Mouse (Mus musculus) urinary bladder, postnatal 36 days (tissue): ENCODE data around the gene Mfsd2b.
"Not testable (repeated sequence)": the region's sequence is repeated elsewhere in the genome, so short reads cannot be mapped to it uniquely, and the experiment has no call there.

Experiments used
- DNase-seq, 2 experiments: peaks; one replicate each; pipeline ENCODE4 v3.0.0; 2022; ENCODE audit warnings: low spot score in 2 of 2, mixed read lengths in 1 of 2

The Mfsd2b gene

DNA sequence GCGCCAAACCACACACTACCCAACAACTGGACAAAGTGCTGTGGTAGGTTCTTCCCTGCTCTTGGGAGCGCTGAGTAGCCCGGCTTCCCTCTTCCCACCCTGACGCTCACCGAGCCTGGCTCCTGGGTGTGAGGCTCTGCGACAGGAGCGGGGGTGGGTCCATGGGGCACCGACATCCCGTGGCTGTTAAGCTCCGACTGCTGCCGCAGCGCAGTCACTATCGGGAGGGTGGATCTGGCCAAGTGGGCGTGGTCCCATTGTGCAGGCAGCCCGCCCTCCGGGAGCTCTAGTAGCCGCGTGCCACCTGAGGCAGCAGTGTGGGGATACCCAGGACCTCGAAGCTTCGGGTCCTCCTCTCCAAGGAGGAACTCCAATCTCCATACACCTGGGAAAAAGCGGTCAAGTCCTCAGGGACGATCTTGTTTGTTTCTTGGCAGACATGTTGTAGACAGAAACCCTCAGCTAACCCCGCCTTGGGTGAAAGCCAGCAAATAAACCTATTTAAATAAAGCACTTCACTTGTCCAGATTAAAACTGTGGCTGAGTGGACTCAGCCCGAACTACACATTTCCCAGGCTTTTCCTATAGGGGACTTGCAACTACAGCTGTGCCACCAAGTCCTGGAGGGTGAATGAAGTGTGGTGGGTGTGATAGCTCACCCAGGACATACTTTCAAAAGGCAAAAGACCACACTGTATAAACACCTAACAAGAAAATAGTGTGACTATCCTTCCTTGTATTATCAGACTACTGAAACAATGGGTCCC is at the start of gene Mfsd2b:
TSS of gene Mfsd2b (minus strand) at position 199 of the 767 bp plus-strand sequence.
- peak; percentile 68 to 77 for DNase-seq

GRCm38 (mm10) chr12:4917805-4918591 is 43.8 kb upstream of the Mfsd2b start:
- DNase-seq = peak; percentile 51 to 57

DNA sequence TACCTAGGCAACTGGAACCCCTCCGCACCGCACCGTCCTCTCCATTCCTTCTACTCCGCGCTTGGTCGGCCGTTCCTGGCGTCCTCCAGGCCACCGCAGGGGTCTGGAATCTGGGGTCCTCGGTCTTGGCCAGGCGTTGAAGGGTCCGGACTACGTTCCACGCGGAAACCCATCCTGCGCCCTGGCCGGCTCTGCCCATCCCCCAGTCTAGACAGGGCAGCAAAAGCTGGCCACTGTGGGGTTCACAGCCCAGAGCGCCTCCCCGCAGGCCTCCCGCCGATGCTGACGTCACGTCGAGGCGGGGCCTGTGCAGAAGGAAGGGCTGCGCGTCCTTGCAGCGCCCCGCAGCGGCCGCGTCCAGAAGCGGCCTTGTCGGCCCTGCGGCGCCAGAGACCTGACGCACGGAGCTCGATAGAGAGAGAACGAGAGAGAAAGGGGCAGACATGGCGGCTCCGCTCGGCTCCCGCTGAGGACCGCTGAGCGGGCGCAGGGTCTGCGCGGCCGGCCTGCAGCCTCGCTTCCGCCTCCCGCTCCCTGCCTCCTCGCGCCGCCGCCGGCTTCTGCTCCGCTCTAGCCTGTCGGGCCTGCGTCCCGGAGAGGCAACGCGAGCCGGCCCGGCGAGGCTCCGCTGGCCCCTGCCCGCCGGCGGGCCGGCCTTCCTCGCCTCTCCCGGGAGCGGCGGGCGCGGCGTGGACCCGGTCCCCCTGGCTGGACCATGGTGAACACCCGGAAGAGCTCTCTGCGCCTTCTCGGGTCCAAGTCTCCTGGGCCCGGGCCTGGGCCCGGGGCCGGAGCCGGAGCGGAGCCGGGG is 43.0 kb upstream of the Mfsd2b start, which contains the start of gene Atad2b:
TSS of gene Atad2b (plus strand) at position 360 of the 811 bp plus-strand sequence.
- DNase-seq = peak; percentile 94 to 96

- no peak for DNase-seq
These were observed 40.8 kb upstream of the Mfsd2b start for GRCm38 (mm10) chr12:4914944-4915343.

GRCm38 (mm10) chr12:4914441-4914840 is 40.3 kb upstream of the Mfsd2b start:
- DNase-seq = no peak

- DNase-seq = no peak
These were observed 37.6 kb upstream of the Mfsd2b start for GRCm38 (mm10) chr12:4911716-4912115.

DNA sequence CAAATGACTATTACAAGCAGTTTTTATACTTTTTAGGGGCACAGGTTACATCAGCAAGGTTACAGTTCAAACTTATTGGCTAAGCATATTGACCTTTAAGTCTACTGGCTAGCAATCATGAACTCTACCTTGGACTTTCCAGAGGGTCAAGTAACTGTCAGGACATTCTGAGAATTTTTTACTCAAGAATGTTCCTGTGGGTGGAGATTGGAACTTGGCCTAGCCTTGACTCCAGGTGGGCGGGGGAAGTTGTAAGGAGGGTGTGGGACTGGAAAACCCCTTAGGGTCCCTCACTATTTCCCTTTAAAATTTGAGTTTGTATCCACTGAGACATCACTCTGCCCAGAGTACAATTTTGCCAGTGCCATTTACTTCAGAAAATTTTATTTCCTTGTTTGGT is 36.3 kb upstream of the Mfsd2b start:
- DNase-seq = not testable (repeated sequence)

GRCm38 (mm10) chr12:4908391-4908790 is 34.2 kb upstream of the Mfsd2b start:
- no peak for DNase-seq

- peak; percentile 88 to 94 for DNase-seq
These were observed 33.1 kb upstream of the Mfsd2b start, which contains the start of gene Ubxn2a for GRCm38 (mm10) chr12:4906951-4907906. TSS of gene Ubxn2a (minus strand) at chr12:4907705.

- DNase-seq = no peak
These were observed 32.3 kb upstream of the Mfsd2b start for GRCm38 (mm10) chr12:4906476-4906875.

DNA sequence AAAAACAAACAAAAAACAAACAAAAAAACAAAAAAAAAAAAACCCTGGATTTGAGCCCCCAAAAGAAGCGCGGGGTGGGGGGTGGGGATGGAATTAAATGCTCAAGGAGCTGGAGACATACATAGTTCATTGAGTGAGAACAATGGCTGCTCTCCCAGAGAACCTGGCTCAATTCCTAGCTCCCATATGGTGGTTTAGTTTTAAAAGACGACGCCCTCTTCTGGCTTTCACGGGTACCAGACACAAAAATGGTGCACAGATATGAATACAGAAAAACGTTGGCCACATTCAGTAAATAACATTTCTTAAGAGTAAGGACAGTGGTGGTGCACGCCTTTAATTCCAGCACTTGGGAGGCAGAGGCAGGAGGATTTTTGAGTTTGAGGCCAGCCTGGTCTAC is 31.8 kb upstream of the Mfsd2b start:
- no peak for DNase-seq

- DNase-seq = no peak
These were observed 23.9 kb upstream of the Mfsd2b start for GRCm38 (mm10) chr12:4898024-4898423.

GRCm38 (mm10) chr12:4889891-4890290 is 15.7 kb upstream of the Mfsd2b start:
- DNase-seq = no peak

DNA sequence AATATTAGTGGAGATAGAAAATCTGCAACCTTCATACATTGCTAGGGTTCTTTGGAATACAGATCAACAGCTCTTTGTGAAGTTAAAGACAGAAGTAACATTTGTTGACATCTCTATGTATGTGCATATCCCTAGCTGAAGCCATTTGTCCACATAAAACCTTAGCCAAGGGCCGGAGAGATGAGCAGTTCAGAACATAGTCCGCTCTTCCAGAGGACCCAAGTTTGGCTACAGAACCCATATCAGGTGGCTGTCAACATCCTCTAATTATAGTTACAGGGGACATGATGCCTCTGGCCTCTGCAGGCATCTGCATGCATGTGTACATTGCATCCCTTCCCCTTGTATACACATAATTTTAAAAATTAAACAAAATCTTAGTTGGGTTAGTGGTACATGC is 15.1 kb upstream of the Mfsd2b start:
- DNase-seq = no peak

GRCm38 (mm10) chr12:4888739-4889138 is 14.6 kb upstream of the Mfsd2b start:
- no peak for DNase-seq

- DNase-seq = not testable (repeated sequence)
These were observed 12.4 kb upstream of the Mfsd2b start for GRCm38 (mm10) chr12:4886581-4886980.

DNA sequence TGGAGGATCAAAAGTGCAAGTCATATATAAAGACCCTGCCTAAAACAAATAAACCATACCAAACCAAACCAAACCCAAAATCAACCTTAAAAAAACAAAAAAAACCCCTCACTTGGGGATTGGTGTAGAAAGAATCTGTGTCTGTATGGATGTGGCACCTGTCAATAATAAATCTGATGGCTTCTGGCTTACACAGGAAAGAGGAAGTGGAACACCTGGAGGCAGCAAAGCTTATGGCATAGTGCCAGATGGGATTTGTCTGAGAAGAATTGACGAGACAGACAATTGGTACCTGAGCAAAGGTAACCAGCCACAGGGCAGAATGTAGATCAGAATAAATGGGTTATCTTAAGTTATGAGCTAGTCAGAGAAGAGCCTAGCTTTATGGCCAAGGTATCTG is 10.9 kb upstream of the Mfsd2b start:
- no peak for DNase-seq

GRCm38 (mm10) chr12:4882086-4882485 is 7.9 kb upstream of the Mfsd2b start:
- no peak for DNase-seq

DNA sequence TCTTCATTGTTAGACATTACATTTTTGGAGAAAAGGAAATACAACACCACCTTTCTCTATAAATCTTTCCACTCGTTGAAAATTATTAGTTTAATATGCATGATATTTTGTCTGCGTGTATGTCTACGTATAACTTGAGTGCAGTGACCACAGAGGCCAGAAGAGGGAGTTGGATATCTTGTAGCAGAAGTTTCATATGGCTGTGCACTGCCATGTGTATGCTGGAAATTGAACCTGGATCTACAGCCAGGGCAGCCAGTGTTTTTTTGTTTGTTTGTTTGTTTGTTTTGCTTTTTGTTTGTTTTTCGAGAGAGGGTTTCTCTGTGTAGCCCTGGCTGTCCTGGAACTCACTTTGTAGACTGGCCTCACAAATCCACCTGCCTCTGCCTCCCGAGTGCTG is 4.9 kb upstream of the Mfsd2b start:
- DNase-seq = no peak

GRCm38 (mm10) chr12:4878296-4878783 is 4.2 kb upstream of the Mfsd2b start:
- no peak for DNase-seq

GRCm38 (mm10) chr12:4875623-4876022 is 1.5 kb upstream of the Mfsd2b start:
- DNase-seq = no peak
